Mouse (Mus musculus): Measurements from ENCODE around the gene Sox10. TPM values are rescaled to one million over a fixed set of nuclear protein-coding genes. Genes with fewer than 3 reads are reported as not detected.
A peak's percentile ranks its signal among the peaks of the same experiment; 100 is the strongest.

Gene Sox10
- polyA plus RNA-seq, 1 experiment from 2014 or later: 0.11 TPM

- H3K27ac ChIP-seq (ENCODE audit: low read length): no peak overlapping the region
- no peaks in the 10 kb centered on the region for H3K9me3 ChIP-seq (ENCODE audit: low read length)
- H3K36me3 ChIP-seq (ENCODE audit: insufficient read depth, low read length): no peaks in the 10 kb centered on the region
- no peak overlapping the region for H3K9ac ChIP-seq (replicated peaks; ENCODE audit: low read depth)
- H3K27me3 ChIP-seq (replicated peaks; ENCODE audit: insufficient read depth, low read length): no peaks in the 10 kb centered on the region
- 59% methylated on average over 10 of the region's 10 CpGs for WGBS
- ATAC-seq (no peak), DNase-seq (ENCODE audit: low spot score) (peak; percentile 49)
- TF ChIP-seq CTCF (IDR thresholded peaks at IDR 0.05) (peak; percentile 78), EP300 (IDR thresholded peaks at IDR 0.05) (no peak)
- H3K4me1 ChIP-seq (ENCODE audit: insufficient read depth, low read depth, low read length): no peaks in the 10 kb centered on the region
- H3K4me2 ChIP-seq (replicated peaks; ENCODE audit: low read depth, low read length): no peak overlapping the region
- H3K4me3 ChIP-seq (ENCODE audit: low read depth, low read length): no peak overlapping the region
Measured at GRCm38 (mm10) chr15:79139640-79140039, 25.4 kb downstream of the Sox10 start.

- Histone ChIP-seq H3K4me3 (ENCODE audit: low read depth, low read length) (no peak overlapping the region), H3K27ac (ENCODE audit: low read length) (no peak overlapping the region), H3K9me3 (ENCODE audit: low read length) (no peaks in the 10 kb centered on the region), H3K9ac (replicated peaks; ENCODE audit: low read depth) (no peak overlapping the region), H3K4me1 (ENCODE audit: insufficient read depth, low read depth, low read length) (peaks cover 11% of the 10 kb centered on the region), H3K36me3 (ENCODE audit: insufficient read depth, low read length) (peaks cover 1% of the 10 kb centered on the region; the same call in 1 of the 2 replicates), H3K4me2 (replicated peaks; ENCODE audit: low read depth, low read length) (no peak overlapping the region), H3K27me3 (replicated peaks; ENCODE audit: insufficient read depth, low read length) (no peaks in the 10 kb centered on the region)
- DNase-seq (ENCODE audit: low spot score) (peak; percentile 56), ATAC-seq (no peak)
- TF ChIP-seq EP300 (IDR thresholded peaks at IDR 0.05) (no peak), CTCF (IDR thresholded peaks at IDR 0.05) (no peak)
- WGBS: 53% methylated on average over 11 of the region's 11 CpGs
Measured at GRCm38 (mm10) chr15:79135783-79136575, 29.1 kb downstream of the Sox10 start.

GRCm38 (mm10) chr15:79135332-79135731 is 29.7 kb downstream of the Sox10 start:
- DNase-seq (ENCODE audit: low spot score) (no peak), ATAC-seq (no peak)
- Histone ChIP-seq H3K9me3 (ENCODE audit: low read length) (no peaks in the 10 kb centered on the region), H3K27me3 (replicated peaks; ENCODE audit: insufficient read depth, low read length) (no peaks in the 10 kb centered on the region), H3K9ac (replicated peaks; ENCODE audit: low read depth) (no peak overlapping the region), H3K27ac (ENCODE audit: low read length) (no peak overlapping the region), H3K36me3 (ENCODE audit: insufficient read depth, low read length) (peaks cover 6% of the 10 kb centered on the region; the same call in 1 of the 2 replicates), H3K4me1 (ENCODE audit: insufficient read depth, low read depth, low read length) (peaks cover 14% of the 10 kb centered on the region), H3K4me3 (ENCODE audit: low read depth, low read length) (no peak overlapping the region), H3K4me2 (replicated peaks; ENCODE audit: low read depth, low read length) (no peak overlapping the region)
- TF ChIP-seq CTCF (IDR thresholded peaks at IDR 0.05): no peak
- no peak for TF ChIP-seq EP300 (IDR thresholded peaks at IDR 0.05)
- WGBS: 71% methylated on average over 9 of the region's 9 CpGs

GRCm38 (mm10) chr15:79134496-79135270 is 30.4 kb downstream of the Sox10 start:
- H3K4me1 ChIP-seq (ENCODE audit: insufficient read depth, low read depth, low read length): peaks cover 14% of the 10 kb centered on the region
- no peak overlapping the region for H3K4me2 ChIP-seq (replicated peaks; ENCODE audit: low read depth, low read length)
- WGBS: 91% methylated on average over 9 of the region's 9 CpGs
- no peaks in the 10 kb centered on the region for H3K27me3 ChIP-seq (replicated peaks; ENCODE audit: insufficient read depth, low read length)
- H3K27ac ChIP-seq (ENCODE audit: low read length): no peak overlapping the region; the same call in 1 of the 2 replicates
- H3K9ac ChIP-seq (replicated peaks; ENCODE audit: low read depth): no peak overlapping the region
- H3K9me3 ChIP-seq (ENCODE audit: low read length): no peaks in the 10 kb centered on the region
- DNase-seq (ENCODE audit: low spot score) (no peak), ATAC-seq (no peak)
- TF ChIP-seq EP300 (IDR thresholded peaks at IDR 0.05) (no peak), CTCF (IDR thresholded peaks at IDR 0.05) (no peak)
- no peak overlapping the region for H3K4me3 ChIP-seq (ENCODE audit: low read depth, low read length)
- H3K36me3 ChIP-seq (ENCODE audit: insufficient read depth, low read length): peaks cover 12% of the 10 kb centered on the region; the same call in 1 of the 2 replicates

GRCm38 (mm10) chr15:79133191-79133661 is 31.8 kb downstream of the Sox10 start:
- WGBS: 72% methylated on average over 6 of the region's 6 CpGs
- peaks cover 12% of the 10 kb centered on the region; the same call in 1 of the 2 replicates for H3K36me3 ChIP-seq (ENCODE audit: insufficient read depth, low read length)
- no peak overlapping the region for H3K9ac ChIP-seq (replicated peaks; ENCODE audit: low read depth)
- H3K9me3 ChIP-seq (ENCODE audit: low read length): no peaks in the 10 kb centered on the region
- no peak for ATAC-seq
- no peak overlapping the region for H3K4me2 ChIP-seq (replicated peaks; ENCODE audit: low read depth, low read length)
- peak; percentile 40 for DNase-seq (ENCODE audit: low spot score)
- H3K27me3 ChIP-seq (replicated peaks; ENCODE audit: insufficient read depth, low read length): no peaks in the 10 kb centered on the region
- H3K4me3 ChIP-seq (ENCODE audit: low read depth, low read length): no peak overlapping the region
- no peak overlapping the region for H3K27ac ChIP-seq (ENCODE audit: low read length)
- H3K4me1 ChIP-seq (ENCODE audit: insufficient read depth, low read depth, low read length): peaks cover 14% of the 10 kb centered on the region
- TF ChIP-seq CTCF (IDR thresholded peaks at IDR 0.05) (no peak), EP300 (IDR thresholded peaks at IDR 0.05) (no peak)

GRCm38 (mm10) chr15:79131442-79131841 is 33.6 kb downstream of the Sox10 start:
- WGBS: 39% methylated on average over 7 of the region's 7 CpGs
- Histone ChIP-seq H3K4me1 (ENCODE audit: insufficient read depth, low read depth, low read length) (peaks cover 14% of the 10 kb centered on the region), H3K9me3 (ENCODE audit: low read length) (no peaks in the 10 kb centered on the region), H3K27me3 (replicated peaks; ENCODE audit: insufficient read depth, low read length) (no peaks in the 10 kb centered on the region), H3K9ac (replicated peaks; ENCODE audit: low read depth) (no peak overlapping the region), H3K4me3 (ENCODE audit: low read depth, low read length) (no peak overlapping the region), H3K4me2 (replicated peaks; ENCODE audit: low read depth, low read length) (peak overlapping the region; percentile 14; the same call in 1 of the 2 replicates), H3K36me3 (ENCODE audit: insufficient read depth, low read length) (peaks cover 26% of the 10 kb centered on the region), H3K27ac (ENCODE audit: low read length) (peak overlapping the region; percentile 91)
- TF ChIP-seq EP300 (IDR thresholded peaks at IDR 0.05) (peak; percentile 99), CTCF (IDR thresholded peaks at IDR 0.05) (no peak)
- peak; percentile 91 for ATAC-seq
- DNase-seq (ENCODE audit: low spot score): peak; percentile 96
